Mouse (Mus musculus) lung, postnatal 0 days (tissue): ENCODE data around the gene Rnf146. TPM values are rescaled to one million over a fixed set of nuclear protein-coding genes. Genes with fewer than 3 reads are reported as not detected.
"Not testable (repeated sequence)": the region's sequence is repeated elsewhere in the genome, so short reads cannot be mapped to it uniquely, and the experiment has no call there.

Experiments
- ATAC-seq: fragments of 200-750 bp; cut with Nextera tagmentation; 2 replicates; pipeline ENCODE4 v1.8.0; 2017; ENCODE audit warnings: moderate library complexity
- DNase-seq: peaks from one replicate; pipeline ENCODE4 v3.0.0-alpha.2; 2016; ENCODE audit warnings: low spot score
- H3K27ac ChIP-seq: fragments of 300-500 bp; sonication (generic); 2 replicates; pipeline ENCODE4 v1.5.1; 2014; ENCODE audit warnings: antibody characterized with exemption, mild to moderate bottlenecking, low read length, mixed read lengths
- H3K27me3 ChIP-seq: fragments of 300-500 bp; sonication (generic); replicated peaks from 2 replicates; pipeline ENCODE4 v1.6.1; 2014; ENCODE audit warnings: low read length, mixed read lengths; ENCODE audit not compliant: insufficient read depth
- H3K36me3 ChIP-seq: fragments of 300-500 bp; sonication (generic); 2 replicates; pipeline ENCODE4 v1.6.1; 2014; ENCODE audit warnings: low read length, mixed read lengths; ENCODE audit not compliant: insufficient read depth
- H3K4me1 ChIP-seq: fragments of 300-500 bp; sonication (generic); 2 replicates; pipeline ENCODE4 v1.6.1; 2014; ENCODE audit warnings: antibody characterized with exemption, low read depth, low read length, mixed read lengths; ENCODE audit not compliant: insufficient read depth
- H3K4me2 ChIP-seq: fragments of 300-500 bp; sonication (generic); replicated peaks from 2 replicates; pipeline ENCODE4 v1.6.1; 2014; ENCODE audit warnings: low read depth, mild to moderate bottlenecking, low read length, moderate library complexity, mixed read lengths
- H3K4me3 ChIP-seq: fragments of 300-500 bp; sonication (generic); 2 replicates; pipeline ENCODE4 v1.5.1; 2014; ENCODE audit warnings: low read depth, low read length
- H3K9ac ChIP-seq: fragments of 300-500 bp; sonication (generic); replicated peaks from 2 replicates; pipeline ENCODE4 v1.6.1; 2014; ENCODE audit warnings: low read depth, mild to moderate bottlenecking
- H3K9me3 ChIP-seq: fragments of 300-500 bp; sonication (generic); 2 replicates; pipeline ENCODE4 v1.6.1; 2016; ENCODE audit warnings: low read length, mixed read lengths
- CTCF ChIP-seq: IDR thresholded peaks from 2 replicates; pipeline ENCODE4 v1.5.1; 2016; ENCODE audit warnings: antibody characterized with exemption, mild to moderate bottlenecking
- EP300 ChIP-seq: IDR thresholded peaks from 2 replicates; pipeline ENCODE4 v1.6.1; 2016; ENCODE audit warnings: antibody characterized with exemption, mild to moderate bottlenecking, control low read depth
- WGBS: fragments of 180-500 bp; shearing (Covaris S2); extraction: QIAGEN DNeasy Blood & Tissue Kit; methylation state at CpG from one replicate; pipeline ENCODE4 v1.1.7; 2014; 5-methylcytosine and 5-hydroxymethylcytosine counted together
- polyA plus RNA-seq: library from polyadenylated mRNA; unstranded; fragments of >200 nt; fragmentation: Nextera tagmentation; extraction: Ambion mirVana; gene quantifications from 2 replicates; pipeline ENCODE4 v1.2.1, GENCODE M21; 2015

Gene Rnf146
- 43.0 and 44.8 TPM in 2 replicates for polyA plus RNA-seq

DNA sequence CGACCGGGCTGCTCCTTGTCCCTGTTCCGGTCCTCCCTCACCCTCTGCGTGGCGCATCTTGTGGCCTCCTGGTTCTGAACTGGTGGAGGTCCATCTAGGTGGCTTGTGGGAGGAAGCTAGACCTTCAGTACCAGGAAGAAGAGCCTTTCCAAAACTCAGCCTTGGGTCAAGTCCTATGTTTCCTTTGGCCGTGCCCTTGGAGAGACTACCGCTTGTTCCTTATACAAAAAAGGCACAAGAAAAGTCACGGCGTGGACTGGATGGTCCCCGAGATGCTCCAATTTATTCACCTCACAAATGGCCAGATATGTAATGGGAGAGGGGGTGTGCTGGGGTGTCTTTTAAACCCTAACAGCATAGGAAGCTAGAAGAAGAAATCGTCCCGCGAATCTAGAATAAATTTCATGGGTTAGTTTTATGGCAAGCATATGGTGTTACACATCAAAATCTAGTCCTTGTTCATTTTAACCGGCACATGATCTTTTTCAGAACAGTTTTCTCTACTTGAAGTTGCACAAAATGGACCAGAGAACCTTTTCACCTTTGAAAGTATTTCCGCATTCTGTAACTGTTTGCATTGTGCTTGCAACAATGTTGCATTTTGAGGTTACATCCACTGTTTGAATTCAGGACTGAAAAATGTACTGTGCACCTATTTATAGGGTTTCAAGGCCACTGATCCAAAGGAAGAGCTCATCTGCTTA is at the start of gene Rnf146:
Gene Rnf146 (minus strand): TSS at position 246 of the 704 bp plus-strand sequence.
- Histone ChIP-seq H3K4me2 (peak within 1 kb of the TSS; percentile 75), H3K27me3 (no peaks in the 10 kb centered on the region), H3K9ac (peak within 1 kb of the TSS; percentile 96), H3K27ac (peak within 1 kb of the TSS; percentile 99), H3K9me3 (no peaks in the 10 kb centered on the region), H3K4me3 (peak within 1 kb of the TSS; percentile 96), H3K4me1 (peaks cover 10% of the 10 kb centered on the region; the same call in 1 of the 2 replicates), H3K36me3 (no peaks in the 10 kb centered on the region)
- DNase-seq (peak; percentile 25), ATAC-seq (no peak)
- 4% methylated on average over 15 of the region's 15 CpGs for WGBS
- TF ChIP-seq EP300, result no peak
- 0 out of 2 replicates have a peak, but pooled peaks have one; percentile 2 for TF ChIP-seq CTCF

DNA sequence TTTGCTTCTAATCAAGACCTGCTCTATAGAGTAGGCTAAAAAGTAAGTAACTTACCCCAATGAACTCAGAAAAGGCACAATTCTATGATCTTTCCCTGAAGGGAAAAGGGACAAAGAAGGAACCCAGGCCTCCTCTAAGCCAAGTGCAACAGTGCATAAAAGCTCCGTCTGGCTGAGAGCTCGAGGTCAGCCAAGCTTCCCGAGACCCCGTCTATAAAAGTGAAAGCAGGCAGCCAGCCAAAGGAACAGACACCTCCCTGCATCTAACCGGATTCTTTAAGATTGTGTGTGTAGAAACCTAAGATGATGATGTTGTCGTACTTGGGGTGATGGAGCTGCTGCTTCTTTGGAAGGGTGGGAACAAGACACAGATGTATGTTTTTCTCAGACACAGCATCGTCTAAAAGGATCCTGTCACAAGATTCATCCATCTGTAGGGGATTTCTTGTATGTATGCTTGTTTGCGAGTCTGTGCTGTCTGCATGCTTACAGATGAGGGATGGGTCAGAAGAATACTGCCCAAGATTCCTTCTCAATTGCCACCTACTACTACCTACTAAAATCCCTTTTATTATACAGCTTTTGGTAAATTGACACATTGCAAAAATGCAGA is 40.5 kb upstream of the Rnf146 start:
- 38% methylated on average over 8 of the region's 8 CpGs for WGBS
- Histone ChIP-seq H3K9me3 (no peaks in the 10 kb centered on the region), H3K27ac (no peak overlapping the region), H3K27me3 (no peaks in the 10 kb centered on the region), H3K9ac (no peak overlapping the region), H3K4me1 (no peaks in the 10 kb centered on the region), H3K4me2 (0 out of 2 replicates have a peak overlapping the region, but pooled peaks have one; percentile 8), H3K36me3 (no peaks in the 10 kb centered on the region), H3K4me3 (no peak overlapping the region)
- ATAC-seq (no peak), DNase-seq (no peak)
- TF ChIP-seq CTCF, result no peak
- TF ChIP-seq EP300, result no peak

DNA sequence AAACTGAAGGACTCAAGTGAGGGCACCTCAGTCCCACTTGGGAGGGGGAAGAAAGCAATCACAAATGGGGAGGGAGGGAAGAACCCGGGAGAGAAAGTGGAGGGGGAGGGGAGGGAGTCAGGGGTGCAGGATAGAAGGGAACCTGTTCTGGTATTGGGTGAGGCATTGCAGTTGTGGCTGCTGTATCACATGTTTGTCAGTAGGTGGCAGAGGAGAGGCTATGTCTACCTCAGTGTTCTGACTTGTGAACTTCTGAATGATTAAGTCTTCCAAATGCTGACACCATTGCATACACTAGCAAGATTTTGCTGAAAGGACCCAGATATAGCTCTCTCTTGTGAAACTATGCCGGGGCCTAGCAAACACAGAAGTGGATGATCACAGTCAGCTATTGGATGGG is 32.6 kb upstream of the Rnf146 start:
- not testable (repeated sequence) for H3K4me2 ChIP-seq, H3K27ac ChIP-seq, ATAC-seq, DNase-seq, H3K36me3 ChIP-seq, H3K27me3 ChIP-seq, H3K9me3 ChIP-seq, H3K4me1 ChIP-seq, H3K9ac ChIP-seq, H3K4me3 ChIP-seq
- WGBS, result 86% methylated on average over 2 of the region's 2 CpGs

DNA sequence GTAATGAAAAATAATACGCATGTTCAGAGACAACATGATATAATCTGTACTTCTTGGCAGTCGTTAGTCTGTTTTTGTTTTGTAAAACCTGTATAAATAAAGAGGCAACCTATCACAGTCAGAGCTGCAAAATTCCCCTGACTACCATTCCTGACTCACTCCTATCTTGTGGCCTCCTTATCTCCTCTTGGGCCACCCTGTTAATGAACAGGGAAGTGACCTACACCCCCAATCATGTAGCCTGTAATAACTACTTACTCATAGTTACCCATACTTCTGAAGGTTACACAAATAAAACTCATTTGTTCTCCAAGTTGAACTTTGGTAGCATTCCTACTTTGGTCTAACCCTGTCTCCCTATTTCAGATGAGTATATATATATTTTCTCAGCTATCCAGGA is 19.3 kb upstream of the Rnf146 start:
- H3K9me3 ChIP-seq, result no peaks in the 10 kb centered on the region
- WGBS, result 75% methylated on average over 2 of the region's 2 CpGs
- H3K27ac ChIP-seq, result no peak overlapping the region
- H3K36me3 ChIP-seq, result no peaks in the 10 kb centered on the region
- no peaks in the 10 kb centered on the region for H3K27me3 ChIP-seq
- TF ChIP-seq CTCF, result no peak
- TF ChIP-seq EP300, result no peak
- H3K9ac ChIP-seq, result no peak overlapping the region
- ATAC-seq, result no peak
- H3K4me2 ChIP-seq, result no peak overlapping the region
- H3K4me1 ChIP-seq, result no peaks in the 10 kb centered on the region
- H3K4me3 ChIP-seq, result no peak overlapping the region
- DNase-seq, result no peak

DNA sequence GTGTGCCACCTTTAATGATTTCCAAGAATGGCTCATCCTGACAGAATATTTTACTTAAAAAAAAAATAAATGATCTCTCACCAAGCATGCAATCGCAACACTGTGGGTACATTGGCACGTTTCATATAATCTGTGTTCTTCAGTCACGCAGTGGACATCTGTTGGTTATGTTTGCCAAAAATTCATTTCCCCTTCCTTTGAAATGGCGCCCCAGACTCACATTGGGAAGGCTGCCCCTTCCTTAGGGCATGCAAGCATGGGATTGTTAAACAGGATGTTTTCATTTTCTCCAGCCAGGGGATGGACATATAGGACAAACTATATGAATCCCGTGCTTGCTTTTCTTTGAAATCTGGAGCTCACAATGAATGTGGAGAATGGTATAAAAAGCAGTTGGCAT is 11.8 kb upstream of the Rnf146 start:
- DNase-seq, result no peak
- no peak overlapping the region for H3K4me3 ChIP-seq
- TF ChIP-seq CTCF (no peak), EP300 (no peak)
- 55% methylated on average over 5 of the region's 5 CpGs for WGBS
- H3K27me3 ChIP-seq, result no peaks in the 10 kb centered on the region
- no peaks in the 10 kb centered on the region for H3K36me3 ChIP-seq
- no peak for ATAC-seq
- H3K9me3 ChIP-seq, result no peaks in the 10 kb centered on the region
- no peaks in the 10 kb centered on the region for H3K4me1 ChIP-seq
- no peak overlapping the region for H3K9ac ChIP-seq
- no peak overlapping the region for H3K27ac ChIP-seq
- H3K4me2 ChIP-seq, result no peak overlapping the region

DNA sequence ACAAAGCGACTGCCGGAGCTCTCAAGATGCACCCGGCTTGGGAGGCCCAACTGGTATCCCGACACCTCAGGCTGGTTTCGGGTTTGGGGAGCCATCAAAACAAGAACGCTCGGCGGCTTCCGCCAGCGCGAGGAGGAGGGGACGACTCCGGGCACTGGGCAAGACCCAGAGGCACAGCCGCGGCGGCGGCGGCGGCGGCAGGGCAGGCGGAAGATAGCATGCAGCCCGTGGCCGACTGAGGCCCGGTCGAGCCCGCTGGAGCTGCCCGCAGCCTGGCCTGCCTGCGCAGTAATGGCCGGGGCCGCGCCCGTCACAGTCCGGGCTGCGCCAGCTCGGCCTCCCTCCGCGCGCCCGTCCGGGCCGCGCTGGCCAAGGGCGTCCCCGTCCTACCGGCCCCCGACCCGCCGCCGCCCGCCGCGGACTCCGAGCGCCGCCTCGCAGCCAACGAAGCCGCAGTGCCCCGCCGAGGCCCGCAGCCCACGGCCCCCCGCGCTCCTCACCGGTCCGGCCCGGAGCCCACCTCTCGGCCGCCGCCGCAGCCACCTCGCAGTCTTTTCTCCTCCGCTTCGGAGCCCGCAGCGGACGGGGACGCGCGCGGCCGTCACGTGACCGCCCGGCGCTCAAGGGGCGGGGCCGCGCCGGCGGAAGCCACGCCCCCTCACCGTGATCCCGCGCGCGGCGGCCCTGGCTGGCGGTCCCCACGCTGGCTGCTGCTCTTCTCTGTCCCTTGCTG is 612 bp downstream of the Rnf146 start:
- peak overlapping the region; percentile 96 for H3K9ac ChIP-seq
- H3K36me3 ChIP-seq, result no peaks in the 10 kb centered on the region
- no peaks in the 10 kb centered on the region for H3K27me3 ChIP-seq
- H3K4me3 ChIP-seq, result peak overlapping the region; percentile 96
- H3K9me3 ChIP-seq, result no peaks in the 10 kb centered on the region
- H3K4me1 ChIP-seq, result peaks cover 14% of the 10 kb centered on the region; the same call in 1 of the 2 replicates
- peak; percentile 98 for ATAC-seq
- DNase-seq, result peak; percentile 91
- TF ChIP-seq CTCF (no peak), EP300 (no peak)
- peak overlapping the region; percentile 75 for H3K4me2 ChIP-seq
- under 1% methylated on average over 27 of the region's 100 CpGs for WGBS
- H3K27ac ChIP-seq, result peak overlapping the region; percentile 99
